Mouse (Mus musculus): ENCODE measurements around the gene Kel. TPM values are rescaled to one million over a fixed set of nuclear protein-coding genes. Genes with fewer than 3 reads are reported as not detected.

The Kel gene
- total RNA-seq (2021) = not detected
- long read RNA-seq, experiment 1 = 0 reads
- long read RNA-seq, experiment 2 = 0 reads

DNA sequence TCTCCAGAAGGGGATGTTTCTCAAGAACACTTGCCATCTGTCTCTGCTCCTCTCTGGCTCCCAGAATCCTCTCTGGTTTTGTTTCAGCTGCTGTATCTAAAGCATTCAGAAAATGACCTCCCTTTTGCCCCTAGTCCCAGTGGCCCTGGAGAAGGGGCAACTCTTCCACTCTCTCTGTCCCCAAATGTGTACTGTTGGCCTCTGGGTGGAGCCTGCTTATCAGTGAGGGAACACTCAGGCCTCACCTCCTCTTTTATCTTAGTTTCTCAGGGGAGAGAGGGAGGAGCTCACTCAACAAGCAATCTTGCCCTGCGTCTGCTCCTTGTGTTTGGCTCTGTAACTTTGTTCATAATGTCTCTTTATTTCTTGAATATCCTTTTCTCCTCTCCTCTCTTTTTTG is at the start of gene Kel:
Gene Kel, minus strand, starts transcription at position 217 of the 400 bp plus-strand sequence.
- DNase-seq (ENCODE audit: low spot score in 2 of 2) = no peak

DNA sequence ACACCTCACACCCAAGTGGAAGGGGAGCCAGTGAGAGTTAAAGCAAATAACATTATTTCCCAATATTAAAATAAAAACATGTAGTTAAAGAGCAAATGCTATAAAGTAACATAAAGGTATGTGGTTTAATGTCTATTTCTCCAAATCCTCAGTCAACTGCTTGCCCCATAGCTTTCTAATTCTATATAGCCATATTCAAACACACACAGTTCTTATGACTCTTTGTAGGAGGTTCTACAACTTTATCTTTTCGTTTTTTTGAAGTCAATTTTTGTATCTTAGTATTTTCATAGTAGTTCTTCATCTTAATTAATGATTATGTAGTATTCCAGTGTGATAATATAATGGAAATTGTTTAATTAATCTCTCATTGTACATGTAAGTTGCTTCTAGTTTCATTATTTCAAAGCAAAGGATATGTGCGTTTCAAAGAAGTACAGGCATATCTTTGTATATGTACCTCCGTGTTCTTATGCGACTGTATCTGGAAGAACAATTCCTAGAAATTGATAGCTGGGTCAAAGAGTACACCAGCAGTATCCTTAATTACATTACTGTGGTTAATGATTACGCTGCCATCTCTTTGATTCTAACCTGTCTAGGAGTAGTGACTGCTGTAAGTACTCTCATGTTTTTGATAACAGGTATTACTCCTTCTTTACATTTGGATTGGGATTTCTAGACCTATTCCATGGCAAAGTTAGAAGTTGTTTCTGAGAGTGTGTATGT is 40.7 kb upstream of the Kel start:
- DNase-seq (ENCODE audit: low spot score in 2 of 2) = no peak

DNA sequence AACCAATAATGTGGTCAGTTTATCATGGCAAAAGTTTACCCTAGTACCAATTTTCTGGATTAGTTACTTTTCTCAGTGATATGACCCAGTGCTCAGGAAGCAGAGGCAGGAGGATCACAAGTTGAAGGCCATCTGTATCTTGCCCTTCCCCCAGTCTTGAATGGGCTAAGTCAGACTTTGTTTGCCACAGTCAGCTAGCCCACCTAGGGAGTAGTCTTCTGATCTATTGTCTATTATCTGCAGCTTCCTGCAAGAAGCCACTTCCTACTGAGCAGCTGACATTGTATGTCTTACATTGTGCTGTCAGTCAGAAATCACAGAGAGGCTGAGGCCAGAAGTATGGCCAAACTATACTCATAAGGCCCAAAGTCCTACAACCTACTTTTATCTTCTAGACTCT is 37.0 kb upstream of the Kel start:
- no peak for DNase-seq (ENCODE audit: low spot score in 2 of 2)

DNA sequence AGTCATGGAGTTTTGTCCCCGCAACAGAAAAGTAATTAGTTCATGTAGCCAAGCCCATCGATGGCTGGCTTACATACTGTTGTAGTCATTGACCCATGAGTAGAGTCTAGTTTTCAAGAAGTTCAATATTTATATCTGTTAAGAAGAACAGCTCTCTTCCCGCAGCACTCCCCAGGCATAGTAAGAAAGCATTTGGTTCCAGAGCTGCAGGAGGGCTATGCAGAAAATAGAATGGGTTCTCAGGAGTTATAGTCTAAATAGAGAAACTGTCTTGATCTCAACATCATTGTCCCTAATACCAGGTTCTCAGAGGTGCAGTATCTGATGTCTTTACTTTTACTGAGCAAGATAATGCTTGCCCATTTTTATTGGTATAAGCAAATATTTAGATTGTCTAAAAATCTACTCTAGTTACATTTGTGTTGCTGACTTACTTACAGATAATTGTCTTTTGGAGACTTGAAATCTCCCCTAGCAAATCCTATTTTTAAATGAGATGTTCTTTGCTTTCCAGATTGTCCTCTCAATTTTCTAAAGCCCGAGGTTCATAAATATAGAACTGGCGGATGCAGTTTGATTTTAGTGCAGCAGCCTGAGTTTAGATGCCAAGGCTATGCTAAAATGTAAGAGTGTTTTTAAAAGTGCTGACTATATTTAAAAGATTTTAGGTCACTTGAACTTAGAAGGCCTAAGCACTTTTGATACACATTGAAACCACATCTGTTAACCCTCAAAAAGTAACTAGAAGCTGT is 30.8 kb upstream of the Kel start:
- no peak for DNase-seq (ENCODE audit: low spot score in 2 of 2)

DNA sequence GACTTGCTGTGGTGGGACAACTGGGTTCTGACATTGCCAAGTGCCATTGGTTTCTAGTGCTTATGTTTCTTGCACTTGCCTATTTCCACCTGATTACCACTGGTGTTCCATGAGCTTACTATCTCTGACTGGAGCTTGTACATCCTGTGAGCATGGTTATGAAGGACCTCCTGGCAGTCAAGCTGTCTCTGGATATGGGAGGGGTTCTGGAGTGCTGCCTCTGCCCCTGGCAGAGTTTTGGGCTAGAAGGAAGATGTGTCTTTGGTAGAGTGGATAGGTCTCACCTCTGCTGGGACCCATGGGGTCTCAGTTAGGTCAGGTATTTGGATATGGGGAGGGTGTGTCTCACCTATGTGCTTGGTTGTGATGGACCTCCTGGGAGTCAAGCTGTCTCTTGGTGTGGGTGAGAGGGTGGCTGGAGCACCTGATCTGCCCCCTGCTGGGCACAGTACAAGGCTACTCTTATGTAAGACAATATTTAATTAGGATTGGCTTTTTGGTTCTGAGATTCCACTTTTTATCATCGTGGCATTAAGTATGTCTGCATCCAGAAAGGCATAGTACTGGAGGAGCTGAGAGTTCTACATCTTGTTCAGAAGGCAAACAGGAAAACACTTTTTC is 24.0 kb upstream of the Kel start:
- DNase-seq (ENCODE audit: low spot score in 2 of 2) = no peak

DNA sequence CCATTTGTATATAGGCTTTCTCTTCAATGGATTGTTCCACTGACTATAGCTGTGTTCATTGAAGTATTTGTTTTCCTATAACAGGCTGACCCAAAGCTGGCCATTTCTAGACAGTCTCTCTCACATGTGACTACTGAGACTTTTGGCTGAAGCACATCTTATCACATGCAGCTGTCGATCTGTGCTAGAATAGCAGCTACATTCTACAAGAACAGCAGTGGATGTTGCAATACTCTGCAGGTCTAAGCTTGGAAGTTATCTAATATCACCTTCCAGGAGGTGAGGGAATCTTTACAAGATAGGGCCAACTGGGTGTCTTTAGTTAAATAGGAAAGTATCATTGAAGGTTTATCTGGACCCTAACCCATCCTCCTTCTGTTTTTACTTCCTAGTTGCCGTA is 17.3 kb upstream of the Kel start:
- DNase-seq (ENCODE audit: low spot score in 2 of 2) = no peak

DNA sequence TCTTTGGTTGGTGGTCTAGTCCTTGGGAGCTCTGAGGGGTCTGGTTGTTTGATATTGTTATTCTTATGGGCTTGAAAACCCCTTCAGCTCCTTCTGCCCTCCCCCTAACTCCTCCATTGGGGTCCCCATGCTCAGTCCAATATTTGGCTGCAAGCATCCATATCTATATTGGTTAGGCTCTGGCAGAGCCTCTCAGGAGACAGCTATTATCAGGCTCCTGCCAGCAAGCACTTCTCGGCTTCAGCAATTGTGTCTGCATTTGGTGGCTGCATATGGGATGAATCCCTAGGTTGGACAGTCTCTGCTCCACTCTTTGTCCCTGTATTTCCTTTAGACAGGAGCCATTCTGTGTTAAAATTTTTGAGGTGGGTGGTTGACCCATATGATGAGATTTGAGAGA is 6.1 kb upstream of the Kel start:
- DNase-seq (ENCODE audit: low spot score in 2 of 2) = no peak

DNA sequence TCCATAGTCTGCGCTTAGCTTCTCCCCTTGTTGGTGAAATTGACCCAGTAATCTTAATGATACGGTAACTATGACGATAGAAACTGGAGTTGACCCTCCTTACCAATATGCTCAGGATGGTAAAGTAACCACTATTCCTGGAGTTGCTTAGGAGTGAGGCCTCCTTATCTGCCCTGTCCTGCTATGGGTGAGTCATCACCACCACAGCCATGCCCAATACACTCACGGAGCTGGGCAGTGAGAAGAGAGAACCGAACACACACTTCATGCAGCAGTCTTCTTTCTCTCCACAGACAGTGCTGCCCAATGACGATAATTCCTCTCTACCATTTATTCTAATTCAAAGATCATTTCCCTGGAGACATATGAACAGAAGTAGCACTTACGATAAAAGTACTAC is 2.1 kb upstream of the Kel start:
- DNase-seq (ENCODE audit: low spot score in 2 of 2) = no peak

DNA sequence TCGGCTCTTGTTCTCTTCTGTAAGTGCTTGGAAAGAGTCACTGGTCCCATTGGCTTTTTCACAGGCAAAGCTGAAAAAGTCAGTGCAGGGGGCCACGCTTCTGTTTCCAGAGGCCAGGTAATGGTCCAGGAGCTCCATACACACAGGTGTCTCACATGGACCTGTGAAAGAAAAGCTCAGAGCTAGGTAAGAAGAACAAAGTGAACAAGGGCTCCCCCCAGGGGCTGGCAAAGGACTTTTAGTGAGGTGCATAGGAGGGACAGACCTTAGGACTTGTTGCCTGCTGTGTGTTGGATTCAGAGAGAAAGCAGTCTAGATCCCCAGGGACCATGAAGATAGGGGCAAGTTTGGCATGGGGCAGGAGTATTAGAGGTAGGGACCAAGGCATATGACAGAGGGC is 1.2 kb downstream of the Kel start:
- DNase-seq (ENCODE audit: low spot score in 2 of 2) = no peak

DNA sequence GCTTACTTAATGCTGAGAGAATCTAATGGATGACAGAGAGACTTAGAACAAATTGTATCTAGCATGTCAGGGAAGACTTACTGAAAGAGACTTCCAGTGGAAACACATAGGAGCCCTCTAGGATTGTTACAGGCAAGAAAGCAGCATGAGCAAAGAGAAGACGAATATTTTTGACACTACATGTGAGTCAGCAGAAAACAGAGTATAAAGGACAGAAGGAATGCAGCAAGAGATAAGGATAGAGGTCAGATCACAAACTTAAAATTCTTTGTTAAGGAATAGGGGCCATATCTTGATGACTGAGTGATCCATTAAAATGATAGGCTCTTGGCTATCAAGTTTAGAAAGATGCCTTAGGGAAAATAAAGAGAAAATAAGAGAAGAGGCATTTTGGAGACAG is 2.9 kb downstream of the Kel start:
- no peak for DNase-seq (ENCODE audit: low spot score in 2 of 2)

DNA sequence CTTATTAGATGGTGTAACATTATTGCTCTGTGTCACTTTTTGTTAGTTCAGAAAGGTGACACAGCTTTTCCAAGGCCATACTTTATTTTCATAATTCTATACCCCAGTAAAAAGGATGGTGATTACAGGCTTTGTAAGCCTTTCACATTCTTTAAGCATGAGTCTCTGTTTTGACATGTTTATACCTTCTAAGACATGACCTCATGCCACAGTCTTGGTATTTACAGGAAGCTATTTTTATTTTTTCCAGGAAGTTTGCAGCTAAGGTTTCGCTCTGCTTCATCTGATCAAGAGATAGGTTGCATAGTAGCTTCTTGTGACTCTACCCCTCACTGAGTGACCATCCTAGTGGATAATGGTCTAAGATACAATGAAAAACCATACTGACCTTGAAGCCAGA is 9.7 kb downstream of the Kel start:
- DNase-seq (ENCODE audit: low spot score in 2 of 2) = no peak

DNA sequence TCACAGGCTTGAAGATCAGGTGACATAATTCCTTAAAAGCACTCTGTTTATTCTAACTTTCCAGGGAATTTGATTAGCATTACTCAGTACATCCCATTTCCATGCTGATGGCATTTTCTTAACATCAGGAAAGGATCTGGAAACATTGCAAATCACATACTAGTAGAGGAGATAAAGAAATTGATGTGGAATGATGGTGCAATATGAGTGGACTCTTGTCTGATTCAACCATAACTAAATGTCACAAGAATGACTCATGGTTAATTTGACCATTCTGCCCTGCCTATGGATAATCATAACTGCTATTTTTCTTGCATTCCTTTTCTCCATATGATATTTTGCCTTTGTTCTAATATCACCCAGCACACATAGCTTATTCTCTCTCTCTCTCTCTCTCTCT is 11.9 kb downstream of the Kel start:
- DNase-seq (ENCODE audit: low spot score in 2 of 2) = no peak

DNA sequence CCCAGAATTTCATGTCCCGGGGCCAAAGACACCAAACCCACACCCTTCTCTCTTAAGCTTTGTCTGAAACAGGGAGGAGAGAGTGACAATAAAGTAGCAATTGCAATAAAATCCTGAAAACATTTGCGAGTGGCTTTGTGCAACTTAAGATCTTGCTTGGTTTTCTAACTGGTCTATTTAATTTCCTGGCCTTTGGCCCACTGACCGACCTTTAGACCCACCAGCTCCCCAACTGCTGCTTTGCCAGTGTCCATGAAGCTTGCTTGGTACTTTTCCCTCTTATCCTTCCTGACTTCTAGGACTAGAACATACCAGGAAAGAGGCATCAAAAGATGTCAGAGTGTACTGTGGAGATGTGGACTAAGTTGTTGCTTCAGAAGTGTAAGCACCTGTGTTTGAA is 18.5 kb downstream of the Kel start:
- no peak for DNase-seq (ENCODE audit: low spot score in 2 of 2)

DNA sequence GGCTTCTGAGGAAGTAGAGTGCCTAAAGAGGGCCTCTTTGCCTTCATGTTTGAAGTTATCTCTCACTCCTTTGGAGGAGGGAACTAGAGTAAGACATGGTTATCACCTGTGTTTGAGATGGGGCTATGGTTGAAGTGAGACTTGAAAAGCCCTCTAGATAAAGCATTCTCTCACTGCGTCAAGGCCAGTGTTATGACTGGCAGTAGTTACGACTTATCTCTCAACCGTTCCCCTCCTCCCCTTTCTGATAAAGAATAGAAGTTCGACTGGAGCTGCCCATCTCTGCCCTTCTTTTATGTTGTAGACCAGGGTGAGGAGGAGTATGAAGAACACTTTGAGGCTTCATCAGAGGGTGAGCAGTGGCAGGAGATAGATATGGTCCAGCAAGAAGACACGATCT is 19.2 kb downstream of the Kel start:
- no peak for DNase-seq (ENCODE audit: low spot score in 2 of 2)

DNA sequence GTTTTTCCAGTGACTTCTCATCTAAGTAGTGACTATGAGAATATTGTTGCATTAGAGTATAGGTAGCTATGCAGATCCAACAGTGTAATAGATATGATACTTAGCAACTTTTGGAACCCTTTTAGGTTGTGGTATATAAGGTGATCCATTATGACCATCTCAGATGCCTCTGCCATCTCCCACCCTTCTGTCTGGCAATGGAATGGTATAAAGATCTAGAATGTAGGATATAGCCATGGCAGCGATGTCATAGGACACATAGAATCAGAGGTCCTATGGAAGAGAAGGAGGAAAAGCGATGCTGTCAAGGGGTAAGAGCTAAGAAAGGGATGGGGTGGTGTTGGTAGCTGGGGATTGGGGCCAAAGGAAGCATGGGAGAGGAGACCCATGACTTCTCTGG is 20.0 kb downstream of the Kel start, which contains the start of gene Llcfc1:
Gene Llcfc1, plus strand, starts transcription at position 301 of the 400 bp plus-strand sequence.
- no peak for DNase-seq (ENCODE audit: low spot score in 2 of 2)

DNA sequence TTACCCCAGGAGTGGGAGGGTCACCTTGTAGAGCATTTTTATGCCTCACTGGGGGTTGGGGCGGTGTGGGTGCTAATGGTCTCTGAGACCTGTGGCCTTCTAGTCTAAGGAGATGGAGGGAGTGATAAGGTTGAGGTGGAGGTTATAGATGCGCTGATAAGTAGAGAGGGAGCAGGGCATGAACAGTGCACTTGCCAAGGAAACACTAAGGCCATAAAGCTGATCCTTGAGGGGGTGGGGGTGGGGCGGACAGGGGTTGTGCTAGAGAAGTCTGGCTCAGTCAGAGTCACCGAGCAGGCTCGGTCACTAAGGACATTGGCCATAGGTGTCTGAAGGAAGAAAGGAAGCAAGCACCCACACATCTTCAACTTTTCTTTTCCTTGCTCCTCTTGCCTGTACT is 22.5 kb downstream of the Kel start:
- no peak for DNase-seq (ENCODE audit: low spot score in 2 of 2)

DNA sequence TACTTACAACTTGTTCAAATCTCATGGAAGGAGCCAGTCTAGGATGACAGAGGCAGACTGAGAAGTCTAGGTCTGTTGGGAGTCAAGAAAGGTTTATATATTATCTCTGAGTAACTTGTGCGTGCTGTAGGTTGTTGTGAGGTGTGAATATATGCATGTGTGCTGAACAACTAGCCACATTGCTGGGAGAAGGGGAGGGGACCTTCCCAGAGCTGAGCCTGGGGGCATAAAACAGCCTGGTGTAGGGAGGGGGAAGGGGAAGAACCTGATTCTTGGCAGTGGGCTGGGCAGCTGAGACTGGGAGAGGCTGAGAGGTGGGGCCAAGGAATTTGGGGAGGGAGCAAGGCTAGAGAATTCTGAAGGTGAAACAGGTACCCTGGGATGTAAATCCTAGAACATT is 23.5 kb downstream of the Kel start, which contains the start of gene Trpv5:
Gene Trpv5, minus strand, starts transcription at position 101 of the 400 bp plus-strand sequence.
- DNase-seq (ENCODE audit: low spot score in 2 of 2) = no peak

DNA sequence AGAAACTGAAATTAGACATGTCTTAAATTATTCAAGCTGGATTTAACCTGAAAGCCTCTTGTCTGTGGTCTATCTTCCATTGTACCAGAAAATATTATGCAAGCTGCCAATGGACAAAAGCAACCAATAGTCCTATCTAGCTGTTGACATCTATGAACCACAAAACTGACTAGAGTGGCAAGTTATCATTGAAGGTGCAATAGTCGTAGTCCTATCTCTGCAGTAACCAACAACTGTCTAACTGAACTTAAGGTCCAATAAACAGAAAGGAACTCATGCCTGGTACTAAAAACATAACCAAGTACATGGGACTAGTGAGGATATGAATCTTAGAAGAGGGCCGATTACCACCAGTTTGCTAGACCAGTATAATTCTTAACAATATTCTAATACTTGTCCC is 27.6 kb downstream of the Kel start:
- DNase-seq (ENCODE audit: low spot score in 2 of 2) = no peak

DNA sequence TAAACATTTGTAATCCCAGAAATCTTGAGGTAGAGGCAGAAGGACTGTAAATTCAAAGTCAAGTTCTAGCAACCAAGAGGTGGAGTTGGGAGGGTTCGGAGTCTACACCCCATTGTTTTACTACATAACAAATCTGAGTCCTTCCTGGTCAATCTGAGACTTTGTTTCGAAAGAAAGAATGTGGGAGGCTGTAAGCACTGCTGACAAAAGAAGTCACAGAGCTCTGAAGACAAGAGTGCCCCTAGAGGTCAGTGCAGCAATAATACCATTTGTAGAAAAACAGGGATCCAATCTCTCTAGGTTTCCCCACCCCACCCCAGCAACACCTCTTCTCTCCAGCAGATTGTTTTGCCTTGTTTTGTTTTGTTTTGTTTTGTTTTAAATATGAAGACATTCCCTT is 41.8 kb downstream of the Kel start:
- DNase-seq (ENCODE audit: low spot score in 2 of 2) = no peak

DNA sequence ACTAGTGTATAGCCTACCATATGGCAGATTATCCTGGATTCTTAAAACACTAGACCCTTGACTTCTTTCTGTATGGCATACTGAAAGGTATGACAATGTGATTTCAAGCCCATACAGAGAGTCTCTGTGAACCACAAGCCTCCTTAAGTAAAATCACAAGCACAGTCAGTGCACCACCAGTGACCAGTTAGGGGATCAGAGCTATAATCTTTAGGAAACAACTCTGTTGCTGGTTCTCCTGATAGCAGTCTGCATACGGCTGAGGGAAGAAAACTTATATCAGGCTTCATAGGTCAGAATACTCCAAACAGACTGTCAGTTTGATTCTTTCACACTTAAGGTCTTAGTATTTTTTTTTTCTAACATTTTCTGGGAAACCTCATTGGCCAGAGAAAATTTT is 45.7 kb downstream of the Kel start:
- no peak for DNase-seq (ENCODE audit: low spot score in 2 of 2)

DNA sequence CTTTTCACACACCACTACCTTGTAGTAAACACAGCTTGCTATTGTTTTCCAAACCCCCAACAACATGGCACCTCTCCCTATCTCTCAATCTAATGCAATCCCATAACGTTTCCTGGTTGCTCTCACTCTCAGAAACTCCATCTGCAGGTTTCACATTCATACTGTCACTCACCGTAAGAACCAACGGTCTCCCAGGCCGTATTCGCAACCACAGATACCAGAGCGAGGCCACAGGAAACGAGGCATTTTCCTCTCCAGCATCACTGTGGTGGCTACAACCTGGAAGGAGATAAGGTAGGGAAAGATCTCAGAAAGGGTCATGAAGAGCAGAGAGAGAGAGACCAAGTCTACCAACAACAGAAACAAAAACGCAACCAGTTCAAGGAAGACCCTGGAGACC is 49.5 kb downstream of the Kel start:
- no peak for DNase-seq (ENCODE audit: low spot score in 2 of 2)

DNA sequence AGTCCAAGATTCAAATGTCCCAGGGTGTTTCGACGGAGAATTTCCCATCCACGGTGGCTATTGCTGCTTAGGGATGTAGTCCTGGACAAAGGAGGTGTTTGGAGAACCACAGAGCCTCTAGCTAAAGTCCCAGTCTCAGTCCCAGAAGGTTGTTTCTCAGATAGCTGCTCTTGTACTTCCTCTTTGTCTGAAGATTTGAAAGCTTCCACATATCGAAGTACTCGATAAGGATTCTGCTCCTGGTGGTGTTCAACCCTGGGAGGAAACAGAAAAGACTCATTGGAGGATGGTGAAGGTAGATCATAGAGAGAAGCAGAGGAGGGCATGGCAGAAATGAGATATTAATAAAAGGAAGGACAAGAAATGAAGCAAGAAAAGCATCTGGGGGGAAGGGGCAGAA is 51.0 kb downstream of the Kel start:
- no peak for DNase-seq (ENCODE audit: low spot score in 2 of 2)

All from adrenal gland, adult 18-20 months (tissue).